Mouse (Mus musculus) midbrain, embryonic 14.5 days (tissue): Measurements from ENCODE around the gene Maml1. TPM values are rescaled to one million over a fixed set of nuclear protein-coding genes. Genes with fewer than 3 reads are reported as not detected.
"Not testable (repeated sequence)": the region's sequence is repeated elsewhere in the genome, so short reads cannot be mapped to it uniquely, and the experiment has no call there.

Experiments
- ATAC-seq: fragments of 200-750 bp; cut with Nextera tagmentation; 2 replicates; pipeline ENCODE4 v1.8.0; 2017; ENCODE audit warnings: moderate number of reproducible peaks, moderate library complexity; ENCODE audit not compliant: low FRiP score, low TSS enrichment
- DNase-seq: peaks from one replicate; pipeline ENCODE4 v3.0.0-alpha.2; 2015
- H3K27ac ChIP-seq: fragments of 300-500 bp; sonication (generic); replicated peaks from 2 replicates; pipeline ENCODE4 v1.5.1; 2014; ENCODE audit warnings: mild to moderate bottlenecking, low read depth, low read length, moderate library complexity
- H3K27me3 ChIP-seq: fragments of 300-500 bp; sonication (generic); 2 replicates; pipeline ENCODE4 v1.6.1; 2014; ENCODE audit warnings: low read length, control low read depth, mixed read lengths; ENCODE audit not compliant: control insufficient read depth, insufficient read depth
- H3K36me3 ChIP-seq: fragments of 300-500 bp; sonication (generic); 2 replicates; pipeline ENCODE4 v1.6.1; 2014; ENCODE audit warnings: low read length, control low read depth; ENCODE audit not compliant: control insufficient read depth, insufficient read depth
- H3K4me1 ChIP-seq: fragments of 300-500 bp; sonication (generic); 2 replicates; pipeline ENCODE4 v1.6.1; 2014; ENCODE audit warnings: mild to moderate bottlenecking, antibody characterized with exemption, low read length, control low read depth; ENCODE audit not compliant: control insufficient read depth, insufficient read depth
- H3K4me2 ChIP-seq: fragments of 300-500 bp; sonication (generic); 2 replicates; pipeline ENCODE4 v1.6.1; 2014; ENCODE audit warnings: mild to moderate bottlenecking, low read length, moderate library complexity
- H3K4me3 ChIP-seq: fragments of 300-500 bp; sonication (generic); replicated peaks from 2 replicates; pipeline ENCODE4 v1.5.1; 2014; ENCODE audit warnings: low read depth, low read length
- H3K9ac ChIP-seq: fragments of 300-500 bp; sonication (generic); replicated peaks from 2 replicates; pipeline ENCODE4 v1.6.1; 2014; ENCODE audit warnings: mild to moderate bottlenecking, low read length, moderate library complexity
- H3K9me3 ChIP-seq: fragments of 300-500 bp; sonication (generic); 2 replicates; pipeline ENCODE4 v1.6.1; 2016; ENCODE audit warnings: low read length, control low read depth, mixed read lengths; ENCODE audit not compliant: control insufficient read depth
- WGBS: fragments of 180-500 bp; shearing (Covaris S2); extraction: QIAGEN DNeasy Blood & Tissue Kit; methylation state at CpG from one replicate; pipeline ENCODE4 v1.1.7; 2014; 5-methylcytosine and 5-hydroxymethylcytosine counted together
- polyA plus RNA-seq: library from polyadenylated mRNA; unstranded; fragments of >200 nt; fragmentation: Nextera tagmentation; extraction: Ambion mirVana; gene quantifications from 2 replicates; pipeline ENCODE4 v1.2.1, GENCODE M21; 2014

The Maml1 gene
- polyA plus RNA-seq, 1 experiment from 2014 or later = 5.6 TPM

DNA sequence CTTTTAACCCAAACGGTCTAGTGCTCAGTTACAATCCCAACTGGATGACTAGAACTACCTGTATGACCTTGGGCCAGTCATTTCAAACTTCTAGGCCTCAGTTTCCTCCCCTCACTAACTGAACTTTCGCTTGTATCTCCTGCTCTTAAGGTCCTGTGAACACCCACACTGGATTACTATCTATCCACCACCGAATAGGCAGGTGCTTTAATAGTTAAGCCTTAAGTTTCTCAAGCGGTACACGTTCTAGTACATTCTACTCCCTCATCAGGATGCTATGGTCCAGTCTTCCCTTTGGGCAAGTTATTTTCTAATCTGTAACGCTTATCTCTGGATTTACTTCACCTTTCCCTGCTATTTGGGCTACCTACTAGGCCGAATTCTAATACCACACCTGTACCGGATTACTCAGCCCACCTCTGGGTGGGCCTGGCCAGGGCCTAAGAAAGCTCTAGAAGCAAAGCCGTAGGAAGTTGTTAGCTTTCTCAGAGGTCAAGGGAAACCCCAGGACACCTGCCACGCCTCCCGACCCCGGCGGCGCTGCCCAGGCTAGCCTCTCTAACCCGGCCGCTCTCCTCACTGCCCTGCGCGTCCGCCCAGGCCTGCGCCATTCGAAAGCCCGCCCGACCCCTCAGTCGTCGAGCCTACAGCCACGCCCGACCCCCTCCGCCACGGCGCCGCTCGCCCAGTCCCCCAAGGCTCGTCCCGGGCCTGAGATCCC is 32.8 kb upstream of the Maml1 start:
- peak overlapping the region; percentile 95 for H3K4me3 ChIP-seq
- H3K27me3 ChIP-seq = no peaks in the 10 kb centered on the region
- no peaks in the 10 kb centered on the region for H3K9me3 ChIP-seq
- H3K36me3 ChIP-seq = no peaks in the 10 kb centered on the region
- DNase-seq = no peak
- ATAC-seq = peak; percentile 66
- 2% methylated on average over 34 of the region's 34 CpGs for WGBS
- peak overlapping the region; percentile 95 for H3K9ac ChIP-seq
- H3K4me2 ChIP-seq = peak overlapping the region; percentile 77
- peaks cover 26% of the 10 kb centered on the region for H3K4me1 ChIP-seq
- peak overlapping the region; percentile 93 for H3K27ac ChIP-seq

DNA sequence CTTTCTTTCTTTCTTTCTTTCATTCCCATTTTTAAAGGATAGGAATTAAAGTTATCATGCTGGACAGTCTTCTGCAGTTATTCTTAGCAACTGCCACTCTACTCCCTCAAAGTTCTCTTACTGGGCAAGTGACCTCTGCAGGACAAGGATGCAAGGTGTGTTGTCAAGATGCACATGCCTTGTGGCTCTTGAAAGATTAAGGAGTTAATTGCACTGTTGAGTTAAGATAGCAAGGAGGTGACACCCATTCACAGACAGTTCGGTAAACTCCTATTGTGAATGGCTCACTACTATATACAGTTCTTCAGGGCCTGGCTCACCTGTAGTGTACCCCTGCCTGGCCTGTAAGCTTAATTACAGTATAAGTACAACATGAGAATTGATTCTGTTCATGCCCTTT is 31.7 kb upstream of the Maml1 start:
- H3K27me3 ChIP-seq = no peaks in the 10 kb centered on the region
- H3K36me3 ChIP-seq = 0 out of 2 replicates have a peak, but pooled peaks cover 1% of the 10 kb centered on the region
- WGBS = 45% methylated on average over 1 of the region's 1 CpGs
- H3K27ac ChIP-seq = no peak overlapping the region
- H3K4me1 ChIP-seq = peaks cover 26% of the 10 kb centered on the region
- H3K9me3 ChIP-seq = no peaks in the 10 kb centered on the region
- H3K9ac ChIP-seq = peak overlapping the region; percentile 95; the same call in 1 of the 2 replicates
- H3K4me2 ChIP-seq = peak overlapping the region; percentile 77
- ATAC-seq (no peak), DNase-seq (no peak)
- H3K4me3 ChIP-seq = peak overlapping the region; percentile 95

DNA sequence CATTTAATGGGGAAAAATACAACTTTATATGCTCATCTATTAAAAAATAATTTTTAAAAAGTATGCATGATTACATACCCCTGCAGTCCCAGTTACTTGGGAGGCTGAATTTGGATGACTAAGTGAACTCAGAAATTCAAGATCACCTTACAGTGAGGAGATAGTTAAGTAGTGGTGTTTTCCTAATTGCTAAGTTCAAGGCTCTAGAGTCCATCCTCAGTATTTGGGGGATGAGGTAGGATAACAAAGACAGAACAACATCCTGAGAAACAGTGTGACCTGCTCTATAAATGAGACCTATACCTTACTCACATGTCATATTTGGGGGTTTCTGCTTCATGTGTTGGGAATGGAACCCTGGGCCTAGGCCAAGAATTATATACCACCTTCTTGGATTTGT is 30.2 kb upstream of the Maml1 start:
- Histone ChIP-seq H3K4me3 (no peak overlapping the region), H3K9ac (no peak overlapping the region), H3K36me3 (0 out of 2 replicates have a peak, but pooled peaks cover 4% of the 10 kb centered on the region), H3K27ac (no peak overlapping the region), H3K27me3 (no peaks in the 10 kb centered on the region), H3K4me1 (peaks cover 26% of the 10 kb centered on the region), H3K4me2 (no peak overlapping the region), H3K9me3 (no peaks in the 10 kb centered on the region)
- DNase-seq (no peak), ATAC-seq (no peak)

DNA sequence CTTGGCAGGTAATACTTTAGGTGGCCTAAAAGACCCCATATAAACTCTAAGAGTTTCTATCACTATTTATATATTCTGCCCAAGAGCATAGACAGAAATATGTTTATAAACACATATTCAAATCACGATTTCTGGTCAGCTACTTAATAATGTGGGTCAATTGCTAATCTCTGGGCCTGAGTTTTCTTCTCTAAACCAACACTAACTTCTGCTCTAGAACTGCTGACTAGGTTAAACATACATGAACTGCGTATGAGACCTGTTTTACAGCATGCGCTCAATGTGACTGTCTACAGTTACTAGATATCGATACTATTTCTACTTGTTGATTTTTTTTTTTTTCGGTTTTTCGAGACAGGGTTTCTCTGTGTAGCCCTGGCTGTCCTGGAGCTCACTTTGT is 29.1 kb upstream of the Maml1 start:
- Histone ChIP-seq H3K4me3 (no peak overlapping the region), H3K9ac (no peak overlapping the region), H3K4me2 (no peak overlapping the region), H3K4me1 (peaks cover 19% of the 10 kb centered on the region), H3K27ac (no peak overlapping the region), H3K27me3 (no peaks in the 10 kb centered on the region), H3K36me3 (0 out of 2 replicates have a peak, but pooled peaks cover 4% of the 10 kb centered on the region), H3K9me3 (no peaks in the 10 kb centered on the region)
- no peak for DNase-seq
- 96% methylated on average over 6 of the region's 6 CpGs for WGBS
- ATAC-seq = no peak

DNA sequence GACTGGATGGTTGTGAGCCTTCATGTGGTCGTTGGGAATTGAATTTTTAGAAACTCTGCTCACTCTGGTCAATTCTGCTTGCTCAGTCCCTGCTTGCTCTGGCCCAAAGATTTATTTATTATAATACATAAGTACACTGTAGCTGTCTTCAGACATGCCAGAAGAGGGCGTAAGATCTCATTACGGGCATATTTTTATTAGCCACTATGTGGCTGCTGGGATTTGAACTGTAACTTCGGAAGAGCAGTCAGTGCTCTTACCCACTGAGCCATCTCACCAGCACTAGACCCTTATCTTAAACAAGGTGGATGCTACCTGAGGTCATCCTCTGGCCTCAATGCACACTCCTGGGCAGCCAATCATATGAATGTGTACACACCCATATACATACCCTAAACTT is 27.2 kb upstream of the Maml1 start:
- not testable (repeated sequence) for DNase-seq, H3K27ac ChIP-seq, ATAC-seq, H3K9me3 ChIP-seq, H3K4me2 ChIP-seq, H3K27me3 ChIP-seq, H3K36me3 ChIP-seq, H3K9ac ChIP-seq, H3K4me3 ChIP-seq
- H3K4me1 ChIP-seq = peaks cover 15% of the 10 kb centered on the region
- 90% methylated on average over 4 of the region's 4 CpGs for WGBS

DNA sequence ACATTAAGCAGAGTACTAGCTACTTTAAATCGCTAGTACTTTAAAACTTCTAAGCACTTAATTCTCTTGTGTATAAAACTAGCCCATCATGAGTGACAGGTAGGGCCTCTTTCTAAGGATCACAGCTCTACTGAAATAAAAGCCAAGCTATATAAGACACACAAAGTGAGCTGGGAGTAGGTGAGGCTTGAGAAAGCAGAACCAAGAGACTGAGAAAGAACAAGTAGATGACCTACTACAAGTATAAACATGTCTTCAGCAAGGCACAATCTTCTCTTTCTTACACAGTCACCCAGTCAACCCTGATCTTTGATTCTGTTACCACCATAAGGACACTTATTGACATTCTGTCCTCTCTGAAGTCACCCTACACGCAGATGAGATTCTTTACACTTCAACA is 20.7 kb upstream of the Maml1 start:
- Histone ChIP-seq H3K4me2 (no peak overlapping the region), H3K4me1 (no peaks in the 10 kb centered on the region), H3K27me3 (no peaks in the 10 kb centered on the region), H3K9ac (no peak overlapping the region), H3K4me3 (no peak overlapping the region), H3K9me3 (no peaks in the 10 kb centered on the region), H3K27ac (no peak overlapping the region), H3K36me3 (peaks cover 34% of the 10 kb centered on the region)
- WGBS = 91% methylated on average over 2 of the region's 2 CpGs
- DNase-seq (no peak), ATAC-seq (no peak)

DNA sequence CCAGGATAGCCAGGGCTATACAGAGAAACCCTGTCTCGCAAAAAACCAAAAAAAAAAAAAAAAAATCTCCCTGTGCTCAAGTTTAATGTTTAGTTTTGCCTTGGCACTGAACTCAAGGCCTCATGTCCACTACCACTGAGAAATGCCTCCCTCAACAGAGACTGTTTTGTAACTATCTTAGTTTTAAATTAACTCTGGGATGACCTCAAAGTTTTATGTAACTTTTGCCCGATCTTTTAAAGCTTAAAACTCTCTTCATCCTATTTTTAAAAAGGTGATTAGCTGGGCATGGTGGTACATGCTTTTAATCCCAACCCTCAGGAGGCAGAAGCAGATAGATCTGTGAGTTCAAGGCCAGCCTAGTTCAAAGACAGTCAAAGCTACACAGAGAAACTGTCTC is 11.3 kb upstream of the Maml1 start:
- H3K9ac ChIP-seq = no peak overlapping the region
- no peak for ATAC-seq
- H3K36me3 ChIP-seq = peaks cover 89% of the 10 kb centered on the region
- no peaks in the 10 kb centered on the region for H3K4me1 ChIP-seq
- no peak overlapping the region for H3K4me3 ChIP-seq
- H3K9me3 ChIP-seq = no peaks in the 10 kb centered on the region
- no peaks in the 10 kb centered on the region for H3K27me3 ChIP-seq
- 94% methylated on average over 2 of the region's 2 CpGs for WGBS
- DNase-seq = no peak
- H3K4me2 ChIP-seq = no peak overlapping the region
- H3K27ac ChIP-seq = no peak overlapping the region

DNA sequence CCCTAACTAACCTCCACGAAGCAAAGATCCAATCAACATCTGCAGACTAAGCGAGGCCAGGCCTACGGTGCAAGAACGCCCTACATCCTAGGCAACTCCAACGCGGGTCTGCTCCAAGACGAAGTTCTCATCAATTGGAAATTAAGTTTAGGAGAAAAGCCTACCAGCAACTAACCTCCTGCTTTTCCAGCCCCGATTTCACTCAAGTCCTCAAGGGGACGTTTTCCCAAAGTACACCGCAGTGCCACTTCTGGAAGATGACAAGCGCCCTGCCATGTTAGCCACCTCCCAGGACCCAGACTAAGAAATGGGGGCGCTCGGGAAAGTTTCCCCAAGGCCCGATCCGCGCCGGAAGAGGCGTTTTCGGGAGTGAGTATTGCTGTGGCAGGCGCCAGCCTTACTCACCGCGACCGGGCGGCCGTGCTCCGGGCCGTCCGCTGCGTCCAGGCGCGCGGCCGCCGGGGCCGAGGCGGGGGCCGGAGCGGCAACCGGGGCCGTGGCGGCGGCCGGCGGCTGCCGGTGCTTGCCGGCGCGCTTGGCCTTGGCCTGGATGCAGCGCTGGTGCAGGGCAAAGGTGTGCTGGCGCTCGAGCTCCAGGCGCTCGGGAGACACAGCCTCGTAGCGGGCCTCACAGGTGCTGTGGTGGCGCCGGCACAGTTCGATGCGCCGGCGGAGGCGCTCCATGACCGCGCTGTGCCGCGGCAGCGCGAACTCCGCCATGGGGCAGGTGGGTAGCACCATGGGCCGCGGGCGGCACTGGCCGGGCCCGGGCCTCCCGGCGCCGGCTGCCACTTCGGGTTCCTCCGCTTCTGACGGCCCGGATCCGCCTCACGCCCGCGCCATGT is 568 bp downstream of the Maml1 start:
- Histone ChIP-seq H3K9ac (peak overlapping the region; percentile 98), H3K4me2 (peak overlapping the region; percentile 87), H3K4me3 (peak overlapping the region; percentile 98), H3K27me3 (no peaks in the 10 kb centered on the region), H3K36me3 (peaks cover 38% of the 10 kb centered on the region), H3K27ac (peak overlapping the region; percentile 98), H3K9me3 (no peaks in the 10 kb centered on the region), H3K4me1 (peaks cover 21% of the 10 kb centered on the region)
- peak; percentile 71 for DNase-seq
- WGBS = under 1% methylated on average over 85 of the region's 85 CpGs
- peak; percentile 83 for ATAC-seq
